Mouse (Mus musculus) left cerebral cortex, adult 2 months (tissue): ENCODE measurements around the gene Rnase9. TPM values are rescaled to one million over a fixed set of nuclear protein-coding genes. Genes with fewer than 3 reads are reported as not detected.

Source experiments
- DNase-seq, 2 experiments: peaks; one replicate each; pipeline ENCODE4 v3.0.0; 2021 to 2022; ENCODE audit warnings: low spot score in 2 of 2, mixed read lengths in 1 of 2; ENCODE audit errors: extremely low spot score in 1 of 2
- H3K27ac ChIP-seq: fragments of 200-600 bp; 2 replicates; pipeline ENCODE4 v1.8.1; 2022
- H3K4me3 ChIP-seq: fragments of 200-600 bp; 2 replicates; pipeline ENCODE4 v1.8.1; 2022
- CTCF ChIP-seq: fragments of 200-600 bp; IDR thresholded peaks from 2 replicates; pipeline ENCODE4 v1.8.1; 2022; ENCODE audit warnings: antibody characterized with exemption, mild to moderate bottlenecking, moderate library complexity
- intact Hi-C: fragments of 180-260 bp; cut with DNase I; formaldehyde crosslinking; loops from one replicate; pipeline ENCODE4 v1.15.1; 2025
- long read RNA-seq, 2 experiments: library from polyadenylated mRNA; stranded (forward); transcript quantifications; one replicate each; pipeline ENCODE4 v2.0.0; 2021; ENCODE audit warnings: borderline mapping rate in 2 of 2
- total RNA-seq, 2 experiments: library from RNA; stranded (reverse); gene quantifications; 2 replicates each; pipeline ENCODE4 v1.2.3; 2021

The Rnase9 gene
- total RNA-seq: not detected
- long read RNA-seq, experiment 1: 0 reads
- long read RNA-seq, experiment 2: 0 reads

GRCm38 (mm10) chr14:51041769-51042168 lies at the start of gene Rnase9:
Rnase9 (minus strand) TSS chr14:51041869.
- Histone ChIP-seq H3K27ac (no peak within 1 kb of the TSS), H3K4me3 (no peak within 1 kb of the TSS)
- intact Hi-C loops: no loop called here
- TF ChIP-seq CTCF: no peak; the same call in 1 of the 2 replicates
- no peak for DNase-seq

- intact Hi-C loops: loop anchor here (10.0 kb wide), 1 partner anchor 1015 kb away; the partner anchor contains the start of gene Hnrnpc
- TF ChIP-seq CTCF: no peak
Observed at GRCm38 (mm10) chr14:51090077-51090781, 48.6 kb upstream of the Rnase9 start.

DNA sequence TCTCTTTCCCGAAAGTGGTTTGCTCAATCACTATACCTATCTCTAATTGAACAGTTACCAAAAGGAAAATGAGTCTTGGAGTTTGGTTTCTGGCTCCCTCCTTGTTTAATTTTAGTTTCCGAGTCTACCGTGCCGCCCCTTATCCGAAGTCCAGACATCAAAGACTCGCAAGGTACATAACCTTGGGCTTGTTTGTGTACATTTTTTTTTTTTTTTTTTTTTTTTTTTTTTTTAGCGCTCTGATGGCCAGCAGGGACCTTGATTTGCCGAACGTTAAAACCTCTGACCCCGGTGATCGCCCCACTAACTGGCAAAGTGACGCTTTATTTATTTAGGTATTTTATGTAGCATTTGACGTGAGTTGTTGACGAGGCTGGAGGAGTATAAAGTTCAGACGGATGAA lies 48.0 kb upstream of the Rnase9 start:
- peak overlapping the region; percentile 87 for H3K27ac ChIP-seq
- DNase-seq: no peak
- H3K4me3 ChIP-seq: peak overlapping the region; percentile 67
- intact Hi-C loops: loop anchor here (1.0 to 10.0 kb wide), 5 partner anchors 25 to 1305 kb away; partner anchors contain the start of genes Armh4, Ccnb1ip1, Hnrnpc and Parp2
- TF ChIP-seq CTCF: no peak

More at GRCm38 (mm10) chr14:51090077-51090781, 48.6 kb upstream of the Rnase9 start:
- peak overlapping the region; percentile 87 for H3K27ac ChIP-seq
- peak; percentile 84 to 88 for DNase-seq
- H3K4me3 ChIP-seq: peak overlapping the region; percentile 67

GRCm38 (mm10) chr14:51088970-51089673 lies 47.5 kb upstream of the Rnase9 start:
- Histone ChIP-seq H3K27ac (peak overlapping the region; percentile 68), H3K4me3 (peak overlapping the region; percentile 67)
- peak; percentile 95 to 98 for DNase-seq
- TF ChIP-seq CTCF: no peak
- intact Hi-C loops: loop anchor here (1.0 to 10.0 kb wide), 4 partner anchors 25 to 1304 kb away; partner anchors contain the start of genes Armh4, Ccnb1ip1, Parp2 and Pip4p1

DNA sequence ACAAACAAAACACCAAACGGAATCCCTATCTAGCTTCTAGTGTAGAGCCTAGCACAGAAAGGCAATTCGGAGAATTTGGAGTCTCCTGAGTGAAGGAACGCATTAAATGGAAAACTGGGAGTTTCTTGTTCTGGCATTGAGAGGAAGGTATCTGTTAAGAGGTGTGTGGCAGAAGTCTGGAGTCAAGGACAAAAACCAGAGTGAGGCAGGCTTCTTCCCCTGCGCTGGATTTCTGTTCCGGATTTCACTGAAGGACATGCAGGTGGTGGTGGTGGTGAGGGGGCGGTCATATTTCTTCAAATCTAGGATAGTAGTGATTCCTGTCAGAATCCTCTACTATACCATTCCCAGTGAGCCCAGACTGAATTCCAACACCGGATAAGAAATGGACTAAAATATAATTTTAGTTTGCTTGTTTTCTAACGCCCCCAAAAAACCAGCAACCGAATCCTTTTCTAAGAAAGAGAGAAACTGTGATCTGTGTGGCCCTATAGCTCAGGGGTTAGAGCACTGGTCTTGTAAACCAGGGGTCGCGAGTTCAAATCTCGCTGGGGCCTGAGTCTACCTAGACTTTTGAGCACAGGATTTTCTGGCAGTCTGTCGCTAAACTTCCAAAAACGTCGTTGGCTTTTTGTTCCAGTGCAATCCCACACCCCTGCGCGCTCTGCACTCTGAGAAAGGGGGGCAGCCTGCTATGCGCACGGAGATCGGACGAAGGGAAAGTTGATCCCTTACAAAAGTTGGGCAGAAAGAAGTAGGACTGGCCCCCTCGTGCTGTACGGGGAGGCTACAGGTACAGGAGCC lies 46.7 kb upstream of the Rnase9 start:
- H3K27ac ChIP-seq: peak overlapping the region; percentile 68
- intact Hi-C loops: loop anchor here (2.0 to 10.0 kb wide), 3 partner anchors 158 to 1304 kb away; partner anchors contain the start of genes Armh4, Ccnb1ip1, Parp2 and Pip4p1
- TF ChIP-seq CTCF: no peak

DNA sequence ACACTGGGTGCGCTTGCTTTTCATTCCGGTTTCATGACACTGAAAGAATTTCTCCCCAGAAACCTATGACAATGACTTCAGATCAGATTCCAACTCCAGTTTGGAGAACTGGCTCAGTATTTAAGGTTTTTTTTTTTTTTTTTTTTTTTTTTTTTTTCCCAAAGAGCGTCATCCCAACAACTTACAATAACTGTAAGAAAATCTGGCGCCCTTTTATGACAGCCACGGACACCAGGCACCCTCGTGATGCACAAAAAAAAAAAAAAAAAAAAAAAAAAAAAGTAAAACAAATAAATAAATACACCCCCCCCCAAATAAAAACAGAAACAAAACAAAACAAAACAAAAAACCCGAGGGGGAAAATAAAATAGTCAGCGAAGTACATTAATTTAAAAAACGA lies 46.1 kb upstream of the Rnase9 start:
- H3K27ac ChIP-seq: peak overlapping the region; percentile 45; the same call in 1 of the 2 replicates

More for the DNA sequence above, 46.7 kb upstream of the Rnase9 start:
- peak overlapping the region; percentile 67 for H3K4me3 ChIP-seq
- DNase-seq: peak; percentile 82 to 88

GRCm38 (mm10) chr14:51085911-51086310 lies 44.2 kb upstream of the Rnase9 start:
- no peak for TF ChIP-seq CTCF
- intact Hi-C loops: loop anchor here (10.0 kb wide), 1 partner anchor 1301 kb away; the partner anchor contains the start of gene Armh4
- Histone ChIP-seq H3K27ac (no peak overlapping the region), H3K4me3 (no peak overlapping the region)
- no peak for DNase-seq

More for the DNA sequence above, 46.1 kb upstream of the Rnase9 start:
- intact Hi-C loops: loop anchor here (2.0 to 10.0 kb wide), 3 partner anchors 157 to 1303 kb away; partner anchors contain the start of genes Armh4, Ccnb1ip1, Parp2 and Pip4p1
- TF ChIP-seq CTCF: no peak
- DNase-seq: no peak
- peak overlapping the region; percentile 67 for H3K4me3 ChIP-seq

- no peak for TF ChIP-seq CTCF
- intact Hi-C loops: loop anchor here (10.0 kb wide), 1 partner anchor 1300 kb away; the partner anchor contains the start of gene Armh4
- no peak for DNase-seq
- H3K4me3 ChIP-seq: no peak overlapping the region
- no peak overlapping the region for H3K27ac ChIP-seq
Observed at GRCm38 (mm10) chr14:51085086-51085485, 43.4 kb upstream of the Rnase9 start.

DNA sequence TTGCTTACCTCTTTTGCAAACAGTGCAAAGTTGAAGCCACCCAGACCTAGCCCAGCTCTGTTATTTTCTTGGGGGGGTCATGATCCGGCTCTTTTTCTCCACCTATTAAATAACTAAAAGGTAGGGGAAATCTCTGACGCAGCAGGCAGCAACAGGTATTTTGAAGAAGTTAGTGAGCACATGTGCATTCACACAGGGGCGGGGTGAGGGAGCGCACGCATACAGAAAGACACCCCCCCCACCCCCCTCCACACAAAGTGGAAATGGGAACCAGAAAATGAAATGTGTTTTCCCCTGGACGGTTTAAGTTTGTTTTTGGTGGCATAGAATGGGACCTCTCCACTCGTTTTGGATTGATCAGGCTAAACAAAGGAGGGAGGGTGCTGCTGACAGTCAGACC lies 42.1 kb upstream of the Rnase9 start:
- intact Hi-C loops: loop anchor here (10.0 kb wide), 1 partner anchor 1299 kb away; the partner anchor contains the start of gene Armh4
- no peak for DNase-seq
- peak overlapping the region; percentile 73 for H3K4me3 ChIP-seq
- no peak for TF ChIP-seq CTCF
- H3K27ac ChIP-seq: no peak overlapping the region

- Histone ChIP-seq H3K4me3 (peak overlapping the region; percentile 73), H3K27ac (peak overlapping the region; percentile 76)
- intact Hi-C loops: loop anchor here (10.0 kb wide), 1 partner anchor 1298 kb away; the partner anchor contains the start of gene Armh4
- DNase-seq: peak; percentile 67 to 70
- TF ChIP-seq CTCF: no peak
Observed at GRCm38 (mm10) chr14:51082599-51083581, 41.2 kb upstream of the Rnase9 start.
